Mouse (Mus musculus) liver, adult 2 months (tissue): ENCODE data around the gene Atxn1l. TPM values are rescaled to one million over a fixed set of nuclear protein-coding genes. Genes with fewer than 3 reads are reported as not detected.

Source experiments
- DNase-seq: peaks from one replicate; pipeline ENCODE4 v3.0.0-alpha.2; 2011; ENCODE audit warnings: low read depth, low spot score; ENCODE audit errors: extremely low read depth
- H3K27ac ChIP-seq: fragments of 200-500 bp; replicated peaks from 2 replicates; pipeline ENCODE4 v1.5.1; 2012; ENCODE audit warnings: low read depth, mild to moderate bottlenecking, control low read depth, inconsistent platforms, low read length; ENCODE audit not compliant: insufficient read depth
- H3K27me3 ChIP-seq: fragments of 200-500 bp; 2 replicates; pipeline ENCODE4 v1.6.1; 2012; ENCODE audit warnings: mild to moderate bottlenecking, moderate library complexity, low read length, inconsistent platforms; ENCODE audit not compliant: control insufficient read depth, insufficient read depth
- H3K36me3 ChIP-seq: fragments of 200-500 bp; 2 replicates; pipeline ENCODE4 v1.6.1; 2012; ENCODE audit warnings: low read length, inconsistent platforms; ENCODE audit not compliant: control insufficient read depth, insufficient read depth
- H3K4me1 ChIP-seq: fragments of 200-500 bp; 2 replicates; pipeline ENCODE4 v1.6.1; 2011; ENCODE audit warnings: low read length; ENCODE audit not compliant: control insufficient read depth, insufficient read depth
- H3K4me3 ChIP-seq: fragments of 200-500 bp; 2 replicates; pipeline ENCODE4 v1.5.1; 2011; ENCODE audit warnings: low read depth, mild to moderate bottlenecking, control low read depth, low read length, moderate library complexity; ENCODE audit not compliant: insufficient read depth
- H3K79me2 ChIP-seq: fragments of 200-500 bp; 2 replicates; pipeline ENCODE4 v1.6.1; 2012; ENCODE audit warnings: inconsistent platforms, mild to moderate bottlenecking, low read length, moderate library complexity; ENCODE audit not compliant: control insufficient read depth, insufficient read depth
- H3K9ac ChIP-seq: fragments of 200-500 bp; 2 replicates; pipeline ENCODE4 v1.6.1; 2012; ENCODE audit warnings: low read depth, mild to moderate bottlenecking, control low read depth, inconsistent platforms, low read length
- CTCF ChIP-seq: fragments of 200-500 bp; IDR thresholded peaks from 2 replicates; pipeline ENCODE4 v1.5.1; 2011; ENCODE audit warnings: low read depth, low read length, control low read depth
- POLR2A ChIP-seq: fragments of 200-500 bp; IDR thresholded peaks from 2 replicates; pipeline ENCODE4 v1.6.1; 2011; ENCODE audit warnings: low read length, control low read depth; ENCODE audit not compliant: insufficient read depth; ENCODE audit errors: extremely low read depth
- WGBS: fragments of 180-500 bp; shearing (Covaris S2); methylation state at CpG from one replicate; pipeline ENCODE4 v1.1.7; 2018; 5-methylcytosine and 5-hydroxymethylcytosine counted together
- polyA plus RNA-seq: library from polyadenylated mRNA; depleted of rRNA; stranded (reverse); fragments of >200 nt; gene quantifications from 2 replicates; pipeline ENCODE4 v1.2.3, GENCODE M21; 2012
- total RNA-seq: library from RNA; depleted of rRNA; stranded (reverse); fragments of >200 nt; gene quantifications from 2 replicates; pipeline ENCODE4 v1.2.3, GENCODE M21; 2014

The Atxn1l gene
- total and polyA plus RNA-seq, 2 experiments = 6.2 to 6.3 TPM

DNA sequence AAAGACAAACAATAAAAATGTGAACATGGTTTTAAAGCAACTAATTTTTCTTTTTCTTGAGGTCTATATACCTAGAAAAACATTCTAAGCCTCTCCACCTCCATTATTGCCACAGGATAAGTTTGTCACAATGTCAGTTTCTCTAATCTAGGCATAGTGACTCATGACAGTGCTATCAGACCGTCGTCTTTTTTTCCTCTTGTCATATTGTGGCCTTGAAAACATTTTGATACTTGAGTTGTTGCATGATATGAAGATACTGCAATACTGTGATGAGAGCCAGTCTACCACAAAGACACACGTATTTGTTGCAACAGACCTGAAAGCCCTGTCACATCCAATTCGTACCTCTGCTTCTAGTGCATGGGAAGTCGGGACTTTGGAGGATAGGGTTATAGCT, 22.6 kb downstream of the Atxn1l start:
- Histone ChIP-seq H3K79me2 (no peaks in the 10 kb centered on the region), H3K27ac (no peak overlapping the region), H3K27me3 (no peaks in the 10 kb centered on the region), H3K4me3 (no peak overlapping the region), H3K36me3 (peaks cover 23% of the 10 kb centered on the region), H3K9ac (no peak overlapping the region), H3K4me1 (no peaks in the 10 kb centered on the region)
- no peak for DNase-seq
- no peak for TF ChIP-seq CTCF
- TF ChIP-seq POLR2A = no peak
- WGBS = 90% methylated on average over 5 of the region's 5 CpGs

DNA sequence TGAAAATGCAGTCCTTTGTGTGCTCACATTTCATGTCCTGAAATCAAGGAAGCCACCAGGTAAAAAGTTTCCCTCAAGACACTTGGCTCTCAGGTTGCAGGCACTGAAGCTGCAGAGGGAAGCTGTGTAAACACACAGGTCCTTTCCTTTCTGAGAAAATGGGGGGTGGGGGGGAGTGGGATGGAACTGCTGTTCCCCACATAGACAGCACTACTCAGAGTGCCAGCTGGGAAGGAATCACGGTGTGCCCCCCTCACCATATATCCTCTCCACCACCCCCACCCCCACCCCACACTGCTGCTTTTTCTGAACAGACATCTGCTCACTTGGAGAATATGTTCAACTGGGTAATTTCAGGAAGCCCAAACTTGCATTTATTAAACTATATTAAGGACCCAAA, 25.0 kb downstream of the Atxn1l start:
- Histone ChIP-seq H3K79me2 (no peaks in the 10 kb centered on the region), H3K4me1 (no peaks in the 10 kb centered on the region), H3K36me3 (peaks cover 17% of the 10 kb centered on the region), H3K27ac (no peak overlapping the region), H3K9ac (no peak overlapping the region), H3K27me3 (no peaks in the 10 kb centered on the region), H3K4me3 (no peak overlapping the region)
- no peak for DNase-seq
- WGBS = 84% methylated on average over 1 of the region's 1 CpGs
- TF ChIP-seq POLR2A = no peak
- no peak for TF ChIP-seq CTCF

DNA sequence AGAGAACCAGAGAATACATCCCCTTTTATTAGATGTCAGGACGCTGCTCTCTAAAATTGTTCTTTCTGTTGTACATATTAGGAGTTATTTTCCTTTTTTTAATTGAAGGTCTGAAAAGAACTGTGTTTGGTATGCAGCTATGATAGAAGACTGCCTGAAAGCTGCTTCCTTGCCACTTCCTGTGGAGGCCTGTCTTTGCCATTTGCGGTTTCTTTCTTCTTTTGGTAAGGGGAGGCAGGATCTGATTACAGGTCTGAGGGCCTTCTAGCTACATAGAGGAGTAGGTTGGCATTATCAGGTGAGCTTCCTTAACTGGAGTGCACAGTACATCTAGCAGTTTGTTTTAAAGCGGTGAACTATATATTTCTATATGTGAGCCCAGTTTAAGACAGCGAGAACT, 29.6 kb downstream of the Atxn1l start:
- Histone ChIP-seq H3K27me3 (no peaks in the 10 kb centered on the region), H3K79me2 (no peaks in the 10 kb centered on the region), H3K9ac (no peak overlapping the region), H3K27ac (no peak overlapping the region), H3K4me3 (no peak overlapping the region), H3K36me3 (peaks cover 14% of the 10 kb centered on the region), H3K4me1 (peaks cover 4% of the 10 kb centered on the region)
- 94% methylated on average over 4 of the region's 4 CpGs for WGBS
- TF ChIP-seq CTCF = no peak
- TF ChIP-seq POLR2A = no peak
- DNase-seq = no peak

DNA sequence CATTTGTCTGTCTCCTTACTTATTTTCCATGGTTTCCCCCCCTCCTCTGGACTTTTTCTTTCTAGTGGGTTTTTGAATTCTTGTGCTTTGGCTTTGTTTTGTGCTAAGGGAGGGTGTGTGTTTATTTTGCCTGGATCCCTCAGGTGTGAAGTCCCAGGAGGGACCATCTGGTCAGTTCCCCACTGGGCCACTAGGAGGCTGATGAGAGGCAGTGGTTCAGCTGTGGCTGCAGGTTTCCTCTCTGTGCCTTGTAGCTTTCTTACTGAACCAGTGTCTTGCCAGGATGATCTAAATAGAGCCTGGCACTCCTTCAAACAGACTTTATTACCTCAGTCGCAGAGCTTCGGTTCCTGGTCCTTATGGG, 30.7 kb downstream of the Atxn1l start:
- WGBS = 28% methylated on average over 2 of the region's 2 CpGs
- H3K27ac ChIP-seq = no peak overlapping the region
- DNase-seq = peak; percentile 45

DNA sequence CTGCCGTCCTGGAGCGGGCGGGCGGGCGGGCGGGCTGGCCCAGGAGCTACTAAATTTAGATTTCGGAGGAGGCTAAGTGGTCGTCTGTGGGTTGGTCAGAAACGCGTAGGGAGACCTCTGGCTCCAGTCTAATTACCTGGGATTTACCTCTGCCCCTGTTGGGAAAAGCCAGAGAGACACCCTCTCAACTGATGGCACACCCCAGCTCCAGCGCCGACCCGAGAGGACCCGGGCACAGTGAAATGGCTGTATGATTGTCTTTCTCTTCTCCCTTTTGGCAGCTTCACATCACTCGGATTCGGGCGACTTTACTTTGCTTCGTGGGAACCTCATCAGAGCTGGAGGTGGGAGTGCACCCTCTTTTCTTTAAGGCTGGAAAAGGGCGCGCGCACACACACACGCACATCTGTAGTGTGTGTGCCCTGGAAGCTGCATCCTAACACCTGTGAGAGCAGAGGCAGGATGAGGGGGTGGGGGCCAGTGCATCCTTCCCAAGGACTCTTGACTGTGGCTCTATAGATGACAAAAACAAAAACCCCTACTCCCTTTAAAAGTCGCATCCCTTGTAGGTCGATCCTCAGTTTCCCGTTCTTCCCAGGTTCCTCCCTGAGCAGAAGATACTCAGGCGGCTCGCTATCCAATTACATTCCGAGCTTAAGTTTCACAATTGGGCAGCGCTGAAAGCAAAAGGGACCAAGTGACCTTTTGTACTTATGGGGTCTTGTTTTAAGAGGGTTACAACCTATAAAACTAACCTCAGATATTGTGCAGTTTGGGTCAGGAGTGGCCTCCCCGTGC, 31.3 kb downstream of the Atxn1l start:
- whole genome bisulfite sequencing = 7% methylated on average over 30 of the region's 30 CpGs

More for the DNA sequence above, 30.7 kb downstream of the Atxn1l start:
- H3K4me3 ChIP-seq = no peak overlapping the region
- no peak overlapping the region for H3K9ac ChIP-seq
- H3K36me3 ChIP-seq = peaks cover 13% of the 10 kb centered on the region
- no peak for TF ChIP-seq POLR2A
- peak; percentile 93 for TF ChIP-seq CTCF
- no peaks in the 10 kb centered on the region for H3K79me2 ChIP-seq
- peaks cover 4% of the 10 kb centered on the region for H3K4me1 ChIP-seq
- no peaks in the 10 kb centered on the region for H3K27me3 ChIP-seq

More for the DNA sequence above, 31.3 kb downstream of the Atxn1l start:
- TF ChIP-seq CTCF (no peak), POLR2A (no peak)
- no peak for DNase-seq
- H3K27ac ChIP-seq = no peak overlapping the region
- H3K4me3 ChIP-seq = peak overlapping the region; percentile 80
- no peaks in the 10 kb centered on the region for H3K27me3 ChIP-seq
- H3K79me2 ChIP-seq = no peaks in the 10 kb centered on the region
- H3K4me1 ChIP-seq = peaks cover 4% of the 10 kb centered on the region
- H3K9ac ChIP-seq = peak overlapping the region; percentile 96
- peaks cover 10% of the 10 kb centered on the region; the same call in 1 of the 2 replicates for H3K36me3 ChIP-seq
